Mouse (Mus musculus): ENCODE data around the gene Akap1.

Gene Akap1

GRCm38 (mm10) chr11:88782531-88782930 lies 81.9 kb downstream of the Akap1 start:
- no peak for DNase-seq (ENCODE audit: low read depth, low spot score)

Data from mesoderm, embryonic 11.5 days (tissue).